Mouse (Mus musculus): Measurements from ENCODE around the gene Pigk. TPM values are rescaled to one million over a fixed set of nuclear protein-coding genes. Genes with fewer than 3 reads are reported as not detected.

Pigk gene
- polyA plus RNA-seq, 1 experiment from 2014 or later: 59.6 TPM

DNA sequence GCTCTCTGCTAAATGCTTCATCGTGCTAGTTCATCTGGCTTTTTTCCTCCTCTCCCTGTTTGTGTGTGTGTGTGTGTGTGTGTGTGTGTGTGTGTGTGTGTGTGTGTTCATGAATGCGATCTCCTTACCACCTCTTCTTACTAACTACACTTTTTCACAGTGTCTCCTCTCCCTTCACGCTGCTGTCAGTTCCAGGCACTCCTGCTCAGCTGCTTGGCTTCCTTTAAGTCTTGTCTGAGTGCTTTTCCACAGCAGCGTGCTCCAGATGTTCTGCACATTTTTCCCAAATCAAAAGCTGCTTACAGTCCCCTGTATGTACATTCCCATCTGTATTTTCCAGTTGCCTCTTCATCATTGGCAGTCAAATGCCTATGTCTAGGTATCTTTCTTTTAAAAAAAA, 79.1 kb downstream of the Pigk start:
- no peak overlapping the region for H3K4me2 ChIP-seq (ENCODE audit: low read length)
- no peak overlapping the region for H3K27ac ChIP-seq (ENCODE audit: low read length)
- H3K4me1 ChIP-seq (ENCODE audit: control insufficient read depth, insufficient read depth, low read length): 0 out of 2 replicates have a peak, but pooled peaks cover 4% of the 10 kb centered on the region
- H3K4me3 ChIP-seq (ENCODE audit: low read depth, low read length): no peak overlapping the region
- 0 out of 2 replicates have a peak, but pooled peaks cover 2% of the 10 kb centered on the region for H3K36me3 ChIP-seq (ENCODE audit: control insufficient read depth, insufficient read depth, low read length)
- ATAC-seq: no peak
- H3K9ac ChIP-seq (ENCODE audit: low read depth, low read length): no peak overlapping the region
- H3K9me3 ChIP-seq (replicated peaks; ENCODE audit: control insufficient read depth, low read length, poor library complexity, severe bottlenecking): peaks cover 5% of the 10 kb centered on the region; the same call in 1 of the 2 replicates
- no peaks in the 10 kb centered on the region for H3K27me3 ChIP-seq (ENCODE audit: control insufficient read depth, insufficient read depth, low read depth, low read length)
- 86% methylated on average over 4 of the region's 4 CpGs for WGBS

DNA sequence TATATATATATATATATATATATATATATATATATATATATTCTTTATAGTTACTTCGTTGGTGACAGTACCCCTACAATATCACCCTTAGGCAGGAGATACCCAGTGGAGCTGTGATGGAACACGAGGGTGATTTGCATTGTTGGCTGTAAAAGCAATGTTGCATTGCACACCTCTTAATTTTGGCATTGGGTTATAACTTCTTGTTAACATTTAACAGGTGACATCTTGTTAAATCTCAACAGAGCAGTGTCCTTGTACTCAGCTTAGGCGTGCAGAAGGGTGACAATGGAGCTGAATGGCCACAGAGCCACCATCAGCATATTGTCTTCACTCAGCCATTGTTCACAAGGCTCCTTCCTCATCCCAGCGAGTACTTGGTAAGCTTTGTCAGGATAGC, 82.3 kb downstream of the Pigk start:
- Histone ChIP-seq H3K9ac (ENCODE audit: low read depth, low read length) (no peak overlapping the region), H3K36me3 (ENCODE audit: control insufficient read depth, insufficient read depth, low read length) (no peaks in the 10 kb centered on the region), H3K4me2 (ENCODE audit: low read length) (no peak overlapping the region), H3K9me3 (replicated peaks; ENCODE audit: control insufficient read depth, low read length, poor library complexity, severe bottlenecking) (peaks cover 5% of the 10 kb centered on the region; the same call in 1 of the 2 replicates), H3K27me3 (ENCODE audit: control insufficient read depth, insufficient read depth, low read depth, low read length) (no peaks in the 10 kb centered on the region), H3K27ac (ENCODE audit: low read length) (no peak overlapping the region), H3K4me1 (ENCODE audit: control insufficient read depth, insufficient read depth, low read length) (0 out of 2 replicates have a peak, but pooled peaks cover 4% of the 10 kb centered on the region), H3K4me3 (ENCODE audit: low read depth, low read length) (no peak overlapping the region)
- WGBS: 77% methylated on average over 4 of the region's 4 CpGs
- no peak for ATAC-seq

DNA sequence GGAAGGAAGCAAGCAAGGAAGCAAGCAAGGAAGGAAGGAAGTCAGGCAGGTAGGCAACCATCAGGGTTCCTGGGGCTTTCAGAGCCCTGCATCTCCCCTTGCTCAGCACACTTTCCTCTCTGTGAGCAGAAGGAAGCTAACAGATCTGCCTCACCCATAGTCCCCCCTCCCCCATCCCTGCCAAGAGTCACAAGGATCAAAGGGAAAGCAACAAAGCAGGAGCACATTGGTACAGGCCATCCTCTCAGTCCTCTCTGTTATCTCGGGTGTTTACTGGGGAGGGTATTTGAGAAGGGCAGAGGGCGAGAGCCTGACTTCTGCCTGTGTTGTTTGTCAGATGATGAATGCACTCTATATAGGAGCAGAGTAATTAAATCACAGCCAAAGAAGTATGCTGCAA, 83.5 kb downstream of the Pigk start:
- Histone ChIP-seq H3K9me3 (replicated peaks; ENCODE audit: control insufficient read depth, low read length, poor library complexity, severe bottlenecking) (peaks cover 5% of the 10 kb centered on the region; the same call in 1 of the 2 replicates), H3K4me2 (ENCODE audit: low read length) (no peak overlapping the region), H3K9ac (ENCODE audit: low read depth, low read length) (no peak overlapping the region), H3K27ac (ENCODE audit: low read length) (no peak overlapping the region), H3K27me3 (ENCODE audit: control insufficient read depth, insufficient read depth, low read depth, low read length) (no peaks in the 10 kb centered on the region), H3K36me3 (ENCODE audit: control insufficient read depth, insufficient read depth, low read length) (no peaks in the 10 kb centered on the region), H3K4me3 (ENCODE audit: low read depth, low read length) (no peak overlapping the region), H3K4me1 (ENCODE audit: control insufficient read depth, insufficient read depth, low read length) (0 out of 2 replicates have a peak, but pooled peaks cover 4% of the 10 kb centered on the region)
- ATAC-seq: no peak; the same call in 1 of the 2 replicates
- 17% methylated on average over 2 of the region's 2 CpGs for WGBS

DNA sequence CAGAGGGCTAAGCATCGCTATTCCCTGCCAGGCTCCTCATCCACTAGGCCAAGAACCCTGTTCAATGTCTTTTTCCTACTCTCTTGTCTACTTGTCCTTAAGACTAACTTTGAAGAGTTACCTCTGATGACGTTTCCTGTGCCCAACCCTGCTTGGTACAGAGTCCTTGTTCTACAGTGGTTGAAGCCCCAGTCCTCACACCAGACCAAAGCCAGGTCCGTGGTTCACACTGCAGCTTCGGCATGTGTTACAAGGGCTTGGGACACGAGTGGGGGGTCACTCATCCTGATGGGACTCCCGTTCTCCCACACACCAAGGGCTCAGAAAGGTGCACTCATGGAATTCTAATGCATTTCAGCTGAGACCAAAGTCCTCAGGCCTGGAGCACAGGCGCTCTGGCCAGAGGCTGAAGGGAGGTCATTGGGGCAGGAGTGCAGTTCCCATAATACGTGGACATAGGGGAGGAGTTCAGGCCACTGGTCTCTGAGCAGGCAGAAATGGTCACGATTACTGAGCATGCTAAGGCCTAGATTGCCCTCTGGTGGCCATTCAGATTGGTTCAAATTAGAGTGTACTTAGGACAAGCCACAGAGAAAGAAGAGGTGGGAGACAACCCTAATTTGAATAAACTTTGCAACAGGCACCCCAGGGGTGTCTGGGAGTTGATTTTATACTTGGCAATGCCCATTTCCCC, 86.0 kb downstream of the Pigk start:
- Histone ChIP-seq H3K27me3 (ENCODE audit: control insufficient read depth, insufficient read depth, low read depth, low read length) (no peaks in the 10 kb centered on the region), H3K4me3 (ENCODE audit: low read depth, low read length) (no peak overlapping the region), H3K9ac (ENCODE audit: low read depth, low read length) (no peak overlapping the region), H3K36me3 (ENCODE audit: control insufficient read depth, insufficient read depth, low read length) (no peaks in the 10 kb centered on the region), H3K4me1 (ENCODE audit: control insufficient read depth, insufficient read depth, low read length) (0 out of 2 replicates have a peak, but pooled peaks cover 4% of the 10 kb centered on the region), H3K27ac (ENCODE audit: low read length) (no peak overlapping the region), H3K9me3 (replicated peaks; ENCODE audit: control insufficient read depth, low read length, poor library complexity, severe bottlenecking) (peaks cover 3% of the 10 kb centered on the region; the same call in 1 of the 2 replicates), H3K4me2 (ENCODE audit: low read length) (no peak overlapping the region)
- no peak for ATAC-seq
- WGBS: 83% methylated on average over 9 of the region's 9 CpGs

DNA sequence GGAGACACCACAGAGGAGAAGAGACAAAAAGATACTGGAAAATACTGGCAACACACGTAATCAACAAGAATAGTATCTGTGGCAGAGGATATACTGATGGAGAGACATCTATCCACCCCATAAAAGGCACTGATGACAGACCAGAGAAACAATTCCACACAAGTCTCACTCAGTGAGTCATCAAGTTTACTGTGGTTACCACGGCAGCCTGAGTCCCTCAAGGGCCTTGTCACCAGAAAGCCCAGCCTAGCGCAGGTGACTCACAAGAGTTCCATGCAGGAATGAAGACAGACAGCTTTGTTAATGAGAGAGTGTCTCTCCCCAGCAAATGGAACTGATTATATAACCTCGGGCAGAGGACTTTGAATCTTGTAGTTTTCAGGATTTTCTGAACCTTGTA, 100.0 kb downstream of the Pigk start:
- no peak for ATAC-seq
- Histone ChIP-seq H3K4me3 (ENCODE audit: low read depth, low read length) (no peak overlapping the region), H3K9ac (ENCODE audit: low read depth, low read length) (no peak overlapping the region), H3K27me3 (ENCODE audit: control insufficient read depth, insufficient read depth, low read depth, low read length) (no peaks in the 10 kb centered on the region), H3K36me3 (ENCODE audit: control insufficient read depth, insufficient read depth, low read length) (0 out of 2 replicates have a peak, but pooled peaks cover 3% of the 10 kb centered on the region), H3K27ac (ENCODE audit: low read length) (no peak overlapping the region), H3K4me2 (ENCODE audit: low read length) (no peak overlapping the region), H3K9me3 (replicated peaks; ENCODE audit: control insufficient read depth, low read length, poor library complexity, severe bottlenecking) (no peaks in the 10 kb centered on the region), H3K4me1 (ENCODE audit: control insufficient read depth, insufficient read depth, low read length) (no peaks in the 10 kb centered on the region)
- WGBS: 82% methylated on average over 4 of the region's 4 CpGs

DNA sequence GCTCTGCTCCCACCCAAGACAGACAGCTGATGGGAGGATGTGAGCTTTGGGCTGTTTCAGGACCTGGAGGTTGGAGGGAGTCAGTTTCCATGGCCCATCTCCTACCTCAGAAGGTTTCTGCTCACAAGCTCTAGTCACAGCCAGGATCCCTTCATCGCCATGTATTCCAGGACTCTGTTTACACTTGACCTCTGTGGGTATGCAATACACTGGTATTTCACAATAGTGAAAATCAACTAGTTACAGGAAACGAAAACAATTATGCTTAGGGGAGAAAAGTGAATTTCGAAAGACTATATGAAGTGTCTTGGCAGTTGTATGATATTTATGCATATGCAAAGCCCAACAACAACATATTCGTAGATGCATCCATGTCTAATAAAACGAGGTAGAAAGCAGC, 101.2 kb downstream of the Pigk start:
- no peak overlapping the region for H3K9ac ChIP-seq (ENCODE audit: low read depth, low read length)
- H3K27me3 ChIP-seq (ENCODE audit: control insufficient read depth, insufficient read depth, low read depth, low read length): no peaks in the 10 kb centered on the region
- no peak overlapping the region for H3K4me3 ChIP-seq (ENCODE audit: low read depth, low read length)
- ATAC-seq: no peak
- no peak overlapping the region for H3K4me2 ChIP-seq (ENCODE audit: low read length)
- no peaks in the 10 kb centered on the region for H3K4me1 ChIP-seq (ENCODE audit: control insufficient read depth, insufficient read depth, low read length)
- H3K27ac ChIP-seq (ENCODE audit: low read length): no peak overlapping the region
- no peaks in the 10 kb centered on the region for H3K9me3 ChIP-seq (replicated peaks; ENCODE audit: control insufficient read depth, low read length, poor library complexity, severe bottlenecking)
- H3K36me3 ChIP-seq (ENCODE audit: control insufficient read depth, insufficient read depth, low read length): 0 out of 2 replicates have a peak, but pooled peaks cover 3% of the 10 kb centered on the region
- 93% methylated on average over 5 of the region's 5 CpGs for WGBS

DNA sequence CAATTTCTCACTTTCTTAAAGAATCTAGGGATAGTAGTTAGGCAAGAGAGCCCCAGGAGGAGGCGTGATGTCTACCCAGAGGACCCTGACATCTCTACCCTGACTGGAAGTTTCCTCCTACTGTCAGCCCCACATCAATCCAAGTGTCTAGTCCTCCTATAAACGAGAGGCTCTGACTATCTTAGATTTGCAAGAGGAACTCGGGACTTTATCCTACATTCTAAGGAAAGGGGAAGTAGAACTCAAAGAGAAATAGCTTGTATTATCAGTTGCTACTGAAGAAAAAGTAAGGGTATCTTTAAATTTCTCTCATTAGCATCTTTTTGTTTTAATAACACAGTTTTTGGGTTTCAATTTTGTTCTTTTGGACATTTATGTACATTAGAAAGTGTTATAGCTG, 106.5 kb downstream of the Pigk start:
- H3K9ac ChIP-seq (ENCODE audit: low read depth, low read length): no peak overlapping the region
- no peaks in the 10 kb centered on the region for H3K36me3 ChIP-seq (ENCODE audit: control insufficient read depth, insufficient read depth, low read length)
- no peak overlapping the region for H3K27ac ChIP-seq (ENCODE audit: low read length)
- whole genome bisulfite sequencing: 81% methylated on average over 3 of the region's 3 CpGs
- no peak overlapping the region for H3K4me3 ChIP-seq (ENCODE audit: low read depth, low read length)
- H3K9me3 ChIP-seq (replicated peaks; ENCODE audit: control insufficient read depth, low read length, poor library complexity, severe bottlenecking): no peaks in the 10 kb centered on the region
- H3K27me3 ChIP-seq (ENCODE audit: control insufficient read depth, insufficient read depth, low read depth, low read length): no peaks in the 10 kb centered on the region
- H3K4me2 ChIP-seq (ENCODE audit: low read length): no peak overlapping the region
- ATAC-seq: no peak
- no peaks in the 10 kb centered on the region for H3K4me1 ChIP-seq (ENCODE audit: control insufficient read depth, insufficient read depth, low read length)

DNA sequence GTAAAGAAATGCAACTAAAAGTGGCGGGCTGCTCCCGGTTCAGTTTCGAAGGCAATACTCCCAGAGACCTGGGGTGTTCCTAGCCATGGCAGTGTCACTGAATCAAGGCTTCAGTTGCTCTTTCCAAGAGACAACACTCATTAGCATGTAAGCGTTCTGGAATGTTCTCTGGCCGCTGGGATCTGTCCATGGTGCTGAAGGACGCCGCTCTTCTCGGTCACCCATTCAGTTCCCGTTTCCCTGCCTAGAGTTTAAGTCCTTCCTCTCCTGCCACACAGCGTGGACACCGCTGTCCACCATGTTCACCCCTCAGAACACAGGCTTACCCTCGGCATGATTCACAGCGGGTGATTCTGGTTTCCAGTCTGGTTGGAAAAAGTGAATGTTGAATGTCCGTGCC, 107.3 kb downstream of the Pigk start:
- no peak overlapping the region for H3K9ac ChIP-seq (ENCODE audit: low read depth, low read length)
- no peak overlapping the region for H3K27ac ChIP-seq (ENCODE audit: low read length)
- H3K4me2 ChIP-seq (ENCODE audit: low read length): no peak overlapping the region
- H3K4me3 ChIP-seq (ENCODE audit: low read depth, low read length): no peak overlapping the region
- ATAC-seq: no peak
- 0 out of 2 replicates have a peak, but pooled peaks cover 3% of the 10 kb centered on the region for H3K36me3 ChIP-seq (ENCODE audit: control insufficient read depth, insufficient read depth, low read length)
- H3K27me3 ChIP-seq (ENCODE audit: control insufficient read depth, insufficient read depth, low read depth, low read length): no peaks in the 10 kb centered on the region
- no peaks in the 10 kb centered on the region for H3K4me1 ChIP-seq (ENCODE audit: control insufficient read depth, insufficient read depth, low read length)
- H3K9me3 ChIP-seq (replicated peaks; ENCODE audit: control insufficient read depth, low read length, poor library complexity, severe bottlenecking): no peaks in the 10 kb centered on the region
- 67% methylated on average over 14 of the region's 14 CpGs for WGBS

DNA sequence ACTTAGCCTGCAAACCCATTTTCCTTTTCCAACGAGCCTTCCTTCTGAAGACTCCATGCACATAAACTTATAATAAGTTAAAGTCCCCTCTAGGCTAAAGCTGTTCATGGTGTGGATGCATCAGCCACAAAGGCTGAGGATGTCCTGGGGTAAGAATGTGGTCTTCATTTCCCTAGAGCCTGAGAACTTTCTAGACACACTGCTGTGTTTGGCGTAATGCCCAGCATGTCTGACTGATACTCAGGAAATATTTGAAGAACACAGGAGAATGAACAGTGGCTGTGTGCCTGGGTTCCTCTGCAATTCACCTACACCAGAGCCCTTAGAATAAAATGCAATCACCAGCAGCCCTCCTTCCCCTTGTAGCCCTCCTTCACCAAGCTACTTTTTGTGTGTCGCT, 117.5 kb downstream of the Pigk start:
- no peaks in the 10 kb centered on the region for H3K9me3 ChIP-seq (replicated peaks; ENCODE audit: control insufficient read depth, low read length, poor library complexity, severe bottlenecking)
- peaks cover 7% of the 10 kb centered on the region; the same call in 1 of the 2 replicates for H3K36me3 ChIP-seq (ENCODE audit: control insufficient read depth, insufficient read depth, low read length)
- no peak overlapping the region for H3K9ac ChIP-seq (ENCODE audit: low read depth, low read length)
- 70% methylated on average over 3 of the region's 3 CpGs for WGBS
- H3K4me3 ChIP-seq (ENCODE audit: low read depth, low read length): no peak overlapping the region
- no peak overlapping the region for H3K4me2 ChIP-seq (ENCODE audit: low read length)
- ATAC-seq: no peak
- no peaks in the 10 kb centered on the region for H3K27me3 ChIP-seq (ENCODE audit: control insufficient read depth, insufficient read depth, low read depth, low read length)
- H3K4me1 ChIP-seq (ENCODE audit: control insufficient read depth, insufficient read depth, low read length): no peaks in the 10 kb centered on the region
- H3K27ac ChIP-seq (ENCODE audit: low read length): no peak overlapping the region

Data from midbrain, embryonic 16.5 days (tissue).